Mouse (Mus musculus): ENCODE data around the gene Kdm6b.
A peak's percentile ranks its signal among the peaks of the same experiment; 100 is the strongest.

Kdm6b gene

GRCm38 (mm10) chr11:69389531-69390399 is 23.7 kb downstream of the Kdm6b start:
- peak; percentile 50 for DNase-seq (ENCODE audit: low read depth, low spot score)

- DNase-seq (ENCODE audit: low read depth, low spot score): no peak
These were observed 24.8 kb downstream of the Kdm6b start for GRCm38 (mm10) chr11:69388680-69389079.

- no peak for DNase-seq (ENCODE audit: low read depth, low spot score)
These were observed 26.7 kb downstream of the Kdm6b start for GRCm38 (mm10) chr11:69386758-69387157.

GRCm38 (mm10) chr11:69384979-69385378 is 28.5 kb downstream of the Kdm6b start:
- DNase-seq (ENCODE audit: low read depth, low spot score): no peak

GRCm38 (mm10) chr11:69382478-69383105 is 30.9 kb downstream of the Kdm6b start:
- peak; percentile 93 for DNase-seq (ENCODE audit: low read depth, low spot score)

- DNase-seq (ENCODE audit: low read depth, low spot score): no peak
These were observed 32.1 kb downstream of the Kdm6b start for GRCm38 (mm10) chr11:69381356-69381755.

GRCm38 (mm10) chr11:69379600-69379999 is 33.9 kb downstream of the Kdm6b start:
- DNase-seq (ENCODE audit: low read depth, low spot score): no peak

- DNase-seq (ENCODE audit: low read depth, low spot score): no peak
These were observed 35.7 kb downstream of the Kdm6b start for GRCm38 (mm10) chr11:69377766-69378165.

- DNase-seq (ENCODE audit: low read depth, low spot score): no peak
These were observed 37.8 kb downstream of the Kdm6b start for GRCm38 (mm10) chr11:69375646-69376045.

GRCm38 (mm10) chr11:69373223-69373965 is 40.1 kb downstream of the Kdm6b start:
- DNase-seq (ENCODE audit: low read depth, low spot score): no peak

GRCm38 (mm10) chr11:69372780-69373170 is 40.7 kb downstream of the Kdm6b start:
- DNase-seq (ENCODE audit: low read depth, low spot score): peak; percentile 37

- no peak for DNase-seq (ENCODE audit: low read depth, low spot score)
These were observed 41.3 kb downstream of the Kdm6b start for GRCm38 (mm10) chr11:69372056-69372779.

- no peak for DNase-seq (ENCODE audit: low read depth, low spot score)
These were observed 41.9 kb downstream of the Kdm6b start for GRCm38 (mm10) chr11:69371601-69372000.

GRCm38 (mm10) chr11:69370817-69371215 is 42.7 kb downstream of the Kdm6b start:
- peak; percentile 41 for DNase-seq (ENCODE audit: low read depth, low spot score)

GRCm38 (mm10) chr11:69369990-69370816 is 43.3 kb downstream of the Kdm6b start:
- DNase-seq (ENCODE audit: low read depth, low spot score): peak; percentile 44

- peak; percentile 39 for DNase-seq (ENCODE audit: low read depth, low spot score)
These were observed 44.1 kb downstream of the Kdm6b start, which contains the start of gene Chd3 for GRCm38 (mm10) chr11:69369215-69369989. Gene Chd3 (minus strand): TSS chr11:69369406.

- peak; percentile 49 for DNase-seq (ENCODE audit: low read depth, low spot score)
These were observed 44.9 kb downstream of the Kdm6b start for GRCm38 (mm10) chr11:69368356-69369214.

- DNase-seq (ENCODE audit: low read depth, low spot score): peak; percentile 37
These were observed 45.7 kb downstream of the Kdm6b start for GRCm38 (mm10) chr11:69367616-69368355.
